Mouse (Mus musculus) cerebellum, adult 9-10 months (tissue): ENCODE results near the gene Ptpra.

ENCODE experiments used
- DNase-seq: peaks from one replicate; pipeline ENCODE4 v3.0.0; 2022

Ptpra gene

DNA sequence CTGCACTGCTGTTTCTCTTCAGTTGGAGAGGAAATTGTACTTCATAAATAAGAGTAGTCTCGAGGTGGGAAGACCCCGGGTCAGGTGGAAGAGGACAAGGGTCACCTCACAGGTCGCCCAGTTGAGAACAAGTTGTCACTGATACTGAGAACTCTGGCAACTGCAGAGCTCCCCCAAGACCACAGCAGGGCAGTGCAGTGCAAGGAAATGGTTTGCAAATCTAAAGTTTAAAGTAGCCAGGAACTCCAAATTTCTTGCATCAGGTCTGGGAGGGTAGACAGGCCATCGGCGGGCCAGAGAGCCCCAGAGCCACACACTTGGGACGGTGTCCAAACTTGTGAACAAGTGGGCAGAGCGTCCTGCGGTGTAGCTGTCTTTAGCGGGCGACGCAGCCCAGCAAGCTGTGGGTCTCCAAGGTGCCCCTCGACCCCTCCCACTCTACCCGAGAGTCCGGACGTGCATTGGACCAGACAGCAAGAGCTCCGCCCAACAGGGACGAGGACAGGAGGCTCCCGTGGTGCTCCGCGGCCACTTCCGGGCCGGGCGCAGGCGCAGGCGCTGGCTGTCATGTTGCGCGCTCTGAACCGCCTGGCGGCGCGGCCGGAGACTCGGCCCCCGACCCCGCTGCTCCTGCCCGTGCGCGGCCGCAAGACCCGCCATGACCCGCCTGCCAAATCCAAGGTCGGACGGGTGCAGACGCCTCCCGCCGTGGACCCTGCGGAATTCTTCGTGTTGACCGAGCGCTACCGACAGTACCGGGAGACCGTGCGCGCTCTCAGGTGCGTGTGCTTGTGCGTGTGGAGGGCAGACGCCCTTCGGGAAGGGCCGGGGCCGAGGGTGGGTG lies 113.4 kb downstream of the Ptpra start, which contains the start of gene Mrps26:
TSS of gene Mrps26 (plus strand) at position 531 of the 844 bp plus-strand sequence.
- DNase-seq = peak; percentile 91

DNA sequence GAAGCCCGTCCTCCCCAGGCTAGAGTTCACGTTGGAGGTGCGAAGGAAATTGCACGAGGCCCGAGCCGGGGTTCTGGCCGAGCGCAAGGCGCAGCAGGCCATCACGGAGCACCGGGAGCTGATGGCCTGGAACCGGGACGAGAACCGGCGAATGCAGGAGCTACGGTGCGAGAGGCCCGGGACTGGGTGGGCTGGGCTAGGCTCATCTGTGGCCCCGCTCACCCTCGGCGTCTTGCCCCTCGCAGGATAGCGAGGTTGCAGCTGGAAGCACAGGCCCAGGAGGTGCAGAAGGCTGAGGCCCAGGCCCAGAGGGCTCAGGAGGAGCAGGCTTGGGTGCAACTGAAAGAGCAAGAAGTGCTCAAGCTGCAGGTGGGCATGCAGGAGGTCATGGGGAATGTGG lies 114.0 kb downstream of the Ptpra start:
- DNase-seq = no peak

DNA sequence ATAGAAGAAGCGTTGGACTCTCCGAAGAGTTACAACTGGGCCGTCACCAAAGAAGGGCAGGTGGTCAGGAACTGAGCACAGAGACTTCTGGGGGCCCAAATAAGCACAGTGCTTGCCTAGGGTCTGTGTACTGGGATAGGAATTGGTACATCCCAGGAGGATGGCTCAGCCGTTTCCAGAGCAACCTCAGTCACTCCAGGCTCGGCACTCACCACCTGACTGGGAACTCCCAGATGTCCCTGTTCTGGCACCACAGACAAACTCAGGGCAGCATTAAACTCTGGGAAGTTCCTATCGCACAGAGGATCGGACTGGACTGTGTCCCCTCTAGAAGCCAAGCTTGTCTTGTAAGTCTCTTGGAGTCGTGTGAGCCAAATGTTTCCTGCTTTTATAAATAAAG lies 114.9 kb downstream of the Ptpra start:
- no peak for DNase-seq

DNA sequence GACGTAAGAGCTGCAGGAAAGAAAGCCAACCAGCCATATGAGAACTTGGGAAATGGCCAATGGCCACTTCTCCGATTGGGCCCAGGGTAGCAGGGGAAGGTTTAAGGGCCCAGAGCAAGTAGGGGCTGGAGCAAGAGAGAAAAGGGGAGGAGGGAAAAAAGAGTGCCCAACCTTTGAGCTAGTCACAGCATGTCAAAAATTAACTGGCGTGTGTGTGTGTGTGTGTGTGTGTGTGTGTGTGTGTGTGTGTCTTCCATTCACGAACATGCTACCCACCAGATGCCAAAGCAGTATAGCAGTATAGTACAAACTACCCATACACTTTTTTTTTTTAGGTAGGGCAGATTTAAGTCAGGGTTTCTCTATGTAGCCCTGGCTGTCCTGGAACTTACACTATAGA lies 118.8 kb downstream of the Ptpra start:
- DNase-seq = no peak

DNA sequence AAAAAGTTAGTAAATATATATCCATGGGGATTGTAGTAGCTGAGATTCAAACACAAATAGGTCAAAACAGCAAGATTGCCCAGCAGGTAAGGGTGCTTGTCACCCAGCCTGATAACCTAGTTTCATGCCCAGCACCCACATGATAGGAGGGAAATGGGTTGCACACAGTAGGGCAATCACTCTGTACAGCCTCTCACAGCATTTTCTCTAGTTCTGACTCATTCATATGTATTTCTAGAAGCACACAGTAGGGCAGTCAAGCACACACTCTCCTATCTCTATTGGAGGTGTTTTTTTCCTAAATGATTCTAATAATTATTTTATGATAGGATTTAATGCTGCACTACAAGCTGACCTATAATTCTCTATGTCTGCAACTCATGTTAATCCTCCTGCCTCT lies 119.8 kb downstream of the Ptpra start:
- no peak for DNase-seq

DNA sequence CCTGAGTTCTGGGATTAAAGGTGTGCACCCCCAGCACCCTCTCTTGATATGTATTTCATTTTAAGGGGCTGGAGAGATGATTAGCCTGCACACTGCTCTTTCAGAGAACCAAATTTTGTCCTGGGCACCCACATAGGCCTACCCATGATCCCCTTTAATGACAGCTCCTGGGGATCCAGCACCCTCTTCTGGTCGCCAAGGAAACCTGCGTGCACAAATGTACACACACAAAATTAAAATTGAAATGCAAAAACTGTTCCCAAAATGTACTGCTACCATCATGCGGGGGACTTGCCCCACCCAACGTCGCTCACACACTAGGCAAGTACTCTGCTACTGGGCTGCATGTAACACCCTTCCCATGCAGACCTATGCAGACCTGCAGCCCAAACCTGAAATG lies 124.9 kb downstream of the Ptpra start:
- no peak for DNase-seq

DNA sequence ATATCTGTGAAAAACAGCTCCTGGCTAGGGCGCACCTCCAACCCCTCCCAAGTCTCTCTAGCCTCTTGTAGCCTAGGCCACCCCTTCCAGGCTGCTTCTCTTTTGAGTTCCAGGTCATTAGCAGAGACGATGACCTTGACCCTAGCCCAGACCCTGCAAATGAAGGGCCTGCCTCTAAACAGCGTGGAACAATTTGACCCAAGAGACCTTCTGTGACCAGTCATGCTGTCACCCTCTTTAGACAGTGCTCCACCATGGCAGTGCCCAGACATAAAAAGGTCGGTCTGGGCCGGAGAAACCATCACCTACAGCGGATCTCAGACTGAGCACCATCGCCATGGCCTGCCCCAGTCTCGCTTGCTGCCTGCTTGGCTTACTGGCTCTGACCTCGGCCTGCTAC lies 125.8 kb downstream of the Ptpra start, which contains the start of gene Oxt:
TSS of gene Oxt (plus strand) at position 301 of the 400 bp plus-strand sequence.
- no peak for DNase-seq

DNA sequence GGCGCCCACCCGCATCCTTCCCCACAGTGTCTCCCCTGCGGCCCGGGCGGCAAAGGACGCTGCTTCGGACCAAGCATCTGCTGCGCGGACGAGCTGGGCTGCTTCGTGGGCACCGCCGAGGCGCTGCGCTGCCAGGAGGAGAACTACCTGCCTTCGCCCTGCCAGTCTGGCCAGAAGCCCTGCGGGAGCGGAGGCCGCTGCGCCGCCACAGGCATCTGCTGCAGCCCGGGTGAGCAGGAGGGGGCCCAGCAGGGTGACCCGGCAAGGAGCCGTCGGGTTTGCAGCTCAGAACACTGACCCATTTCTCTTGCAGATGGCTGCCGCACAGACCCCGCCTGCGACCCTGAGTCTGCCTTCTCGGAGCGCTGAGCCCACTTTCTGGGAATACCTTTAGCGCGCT lies 126.5 kb downstream of the Ptpra start:
- DNase-seq = peak; percentile 51

DNA sequence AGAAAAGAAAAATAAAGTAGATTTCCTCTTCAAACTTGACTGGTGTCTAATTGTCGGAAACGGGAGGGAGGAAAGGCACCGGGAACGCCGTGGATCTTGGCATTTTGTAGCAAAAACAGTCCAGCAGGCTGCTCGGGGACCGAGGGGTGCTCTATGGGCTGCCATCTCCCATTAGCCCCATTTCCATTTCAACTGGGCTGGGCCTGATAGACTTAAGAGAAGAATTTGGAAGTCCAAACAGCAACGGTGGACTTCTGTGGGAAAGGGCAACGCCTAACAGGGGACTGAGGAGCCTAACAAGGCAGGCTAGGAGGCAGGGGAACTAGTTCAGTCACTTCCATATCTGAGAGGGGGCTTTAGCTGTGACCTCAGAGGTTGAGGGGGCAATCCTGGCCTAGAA lies 126.9 kb downstream of the Ptpra start:
- DNase-seq = no peak

DNA sequence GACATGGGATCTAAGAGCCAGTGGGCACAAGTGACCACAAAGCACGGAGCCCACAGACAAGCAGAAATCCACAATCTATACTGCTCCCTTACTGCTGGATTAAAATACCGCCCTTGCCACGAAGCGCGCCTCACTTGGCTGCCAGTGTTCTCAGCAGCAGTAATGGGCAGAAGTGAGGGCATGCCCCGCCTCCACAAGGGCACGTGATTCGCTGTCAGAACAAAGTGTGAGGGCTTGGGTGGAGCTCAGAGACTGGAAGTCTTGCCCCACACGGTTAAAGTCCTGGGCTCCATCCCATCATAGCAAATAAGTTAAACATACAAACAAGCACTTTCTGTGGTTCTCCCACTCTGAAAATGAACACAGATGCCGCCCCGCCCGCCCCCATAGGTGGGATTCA lies 127.6 kb downstream of the Ptpra start:
- no peak for DNase-seq

DNA sequence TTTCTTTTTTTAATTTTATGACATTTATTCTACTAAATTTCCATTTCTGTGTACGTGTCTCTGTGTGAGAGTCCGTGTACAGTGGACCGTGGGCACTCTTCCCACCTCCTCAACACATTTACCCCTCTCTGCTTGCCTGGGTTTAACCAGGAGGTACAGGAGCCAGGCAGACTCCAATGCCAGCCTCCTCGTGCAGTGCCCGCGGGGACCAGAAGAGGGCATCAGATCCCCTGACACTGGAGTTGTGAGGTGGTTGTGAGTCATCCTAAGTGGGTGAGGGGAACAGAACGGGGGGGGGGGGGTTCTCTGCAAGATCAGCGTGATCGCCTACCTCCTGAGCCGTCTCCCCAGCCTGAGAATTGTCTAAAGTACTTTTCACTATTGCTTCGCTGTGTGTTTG lies 128.1 kb downstream of the Ptpra start:
- peak; percentile 75 for DNase-seq

DNA sequence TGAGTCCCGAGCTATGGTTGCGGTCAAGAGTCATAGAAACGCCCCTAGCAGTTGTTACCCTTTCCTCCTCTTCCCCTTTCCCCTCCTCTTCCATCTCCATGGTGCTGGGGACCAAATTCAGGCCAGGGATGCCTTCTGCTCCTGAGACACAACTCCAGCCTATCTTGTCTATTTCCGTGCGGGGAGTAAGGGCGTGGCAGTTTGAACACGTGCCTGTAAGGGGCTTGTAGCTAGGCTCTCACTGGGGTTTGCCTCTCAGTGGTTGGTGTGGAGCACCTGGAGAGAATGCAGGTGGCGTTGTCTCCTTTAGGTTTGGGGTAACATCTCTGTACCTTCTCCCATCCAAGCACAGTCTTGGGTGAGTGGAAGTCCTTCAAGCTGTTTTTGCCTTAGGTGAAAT lies 129.7 kb downstream of the Ptpra start:
- no peak for DNase-seq

DNA sequence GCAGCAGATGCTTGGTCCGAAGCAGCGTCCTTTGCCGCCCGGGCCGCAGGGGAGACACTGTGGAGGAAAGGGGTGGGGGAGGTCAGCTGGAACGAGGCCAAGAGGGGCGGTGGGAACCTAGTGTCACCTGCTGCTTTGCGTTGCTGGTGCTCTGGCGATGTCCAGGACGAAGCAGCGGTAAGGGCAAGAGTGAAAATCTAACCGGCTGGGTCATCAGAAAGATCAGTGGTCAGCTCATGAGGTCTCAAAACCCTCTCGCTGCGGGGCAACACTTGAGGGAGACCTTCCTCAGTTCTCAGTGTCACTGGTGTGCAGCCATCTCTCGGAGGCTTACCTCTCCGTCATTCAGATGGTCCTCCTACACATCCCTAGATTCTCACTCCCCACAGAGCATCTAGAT lies 131.1 kb downstream of the Ptpra start:
- no peak for DNase-seq

DNA sequence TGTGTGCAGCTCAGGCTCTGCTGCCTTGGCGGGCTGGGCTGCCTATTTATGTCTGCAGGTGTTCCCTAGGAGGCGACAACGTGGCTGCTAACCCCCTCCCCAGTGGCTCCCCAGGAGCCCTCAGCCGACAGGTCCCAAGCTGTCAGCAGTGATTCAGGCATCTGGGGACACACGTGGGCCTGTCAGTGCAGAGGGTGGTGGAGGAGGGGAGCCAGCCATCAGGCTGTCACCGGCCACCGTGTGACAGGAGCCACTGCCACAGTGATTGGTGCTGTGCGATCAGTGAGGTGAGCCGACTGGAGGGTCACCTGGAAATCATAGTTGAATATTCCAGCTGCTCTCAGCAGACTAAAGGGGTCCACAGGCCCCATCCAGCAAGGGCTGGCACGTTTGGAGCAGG lies 132.5 kb downstream of the Ptpra start, which contains the start of gene Avp:
TSS of gene Avp (minus strand) at position 3 of the 400 bp plus-strand sequence.
- no peak for DNase-seq

DNA sequence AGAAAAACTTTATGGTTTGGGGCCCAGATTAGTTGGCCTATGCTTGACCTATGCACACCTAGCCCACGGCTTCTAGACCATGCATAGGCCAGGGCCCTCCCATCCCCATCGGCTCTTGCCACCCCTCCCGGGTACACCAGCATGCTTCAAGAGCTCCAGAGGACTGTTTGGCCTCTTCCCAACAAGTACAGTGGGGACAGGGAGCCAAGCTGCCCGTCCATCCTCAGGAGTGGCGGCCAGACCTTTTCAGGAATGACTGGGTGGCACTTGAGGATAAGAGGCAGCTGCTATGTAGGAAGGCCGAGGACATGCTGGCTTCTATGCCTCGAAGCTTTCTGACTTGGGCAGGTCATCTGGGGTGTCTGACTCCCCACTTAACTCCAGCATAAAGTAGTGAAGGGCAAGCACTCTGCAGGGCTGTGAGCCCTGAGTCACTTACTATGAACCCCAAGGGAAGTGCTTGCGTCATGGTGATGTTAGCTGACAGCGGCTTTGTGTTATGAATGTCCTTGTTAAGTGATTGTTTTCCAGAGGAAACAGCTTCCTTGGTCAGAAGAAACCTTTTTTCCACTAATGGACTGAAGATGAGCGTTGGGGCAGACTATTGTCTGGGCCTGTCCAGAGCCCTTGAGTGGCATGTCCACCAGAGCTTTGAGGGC lies 134.0 kb downstream of the Ptpra start:
- no peak for DNase-seq

DNA sequence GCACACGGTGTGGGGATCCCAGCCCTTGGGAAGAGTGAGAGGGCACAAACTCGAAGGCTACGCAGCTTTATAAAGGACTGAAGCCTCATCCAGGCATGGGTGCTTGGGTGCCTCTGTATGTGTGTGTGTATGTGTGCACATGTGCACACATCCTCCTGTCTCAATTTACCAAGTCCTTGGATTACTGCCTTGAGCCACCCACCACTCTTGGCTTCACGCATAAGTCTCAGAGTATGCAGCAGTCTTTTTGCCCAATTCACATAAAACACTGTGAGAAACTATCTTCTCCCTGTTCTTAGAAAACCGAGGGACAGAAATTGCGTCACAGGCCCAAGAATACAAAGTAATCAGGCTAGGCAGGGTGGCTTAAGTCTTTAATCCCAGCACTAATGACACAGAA lies 135.9 kb downstream of the Ptpra start:
- DNase-seq = no peak

DNA sequence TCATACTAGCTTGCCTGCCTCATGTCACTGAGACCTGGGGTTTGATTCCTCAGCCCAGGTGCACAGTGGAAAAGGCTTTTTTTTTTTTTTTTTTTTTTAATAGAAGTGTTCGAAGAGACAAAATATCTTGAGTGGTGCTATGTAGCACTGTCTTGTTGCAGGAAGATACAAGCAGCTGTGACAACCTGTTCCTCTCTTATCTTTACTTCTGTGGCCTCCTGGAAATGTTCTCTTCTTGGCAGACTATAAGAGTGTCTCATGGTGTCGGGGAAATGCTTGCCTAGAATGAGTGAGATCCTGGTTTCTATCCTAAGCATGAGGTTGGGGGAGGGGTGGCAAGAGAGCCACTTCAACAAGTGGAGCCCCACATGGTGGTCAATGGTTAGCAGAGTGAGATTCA lies 138.3 kb downstream of the Ptpra start:
- no peak for DNase-seq

DNA sequence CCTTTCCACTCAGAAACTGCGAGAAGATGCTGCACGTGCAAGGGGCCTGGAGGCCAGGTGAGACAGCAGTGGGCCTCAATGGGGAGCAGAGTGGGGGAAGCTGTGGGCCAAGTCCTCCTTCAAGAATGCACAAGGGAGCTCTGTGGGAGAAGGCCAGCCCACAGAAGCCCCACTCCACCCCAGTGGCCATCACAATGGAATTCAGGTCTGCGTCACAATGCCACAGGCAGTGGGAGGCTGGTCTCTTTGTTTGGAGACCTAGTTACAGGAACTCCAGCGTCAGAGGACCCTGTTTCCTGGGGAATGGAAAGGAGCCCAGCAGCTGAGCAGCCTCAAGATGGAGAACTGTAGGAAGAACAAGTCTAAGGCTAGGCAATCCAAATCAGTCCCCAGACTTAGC lies 139.1 kb downstream of the Ptpra start:
- no peak for DNase-seq

DNA sequence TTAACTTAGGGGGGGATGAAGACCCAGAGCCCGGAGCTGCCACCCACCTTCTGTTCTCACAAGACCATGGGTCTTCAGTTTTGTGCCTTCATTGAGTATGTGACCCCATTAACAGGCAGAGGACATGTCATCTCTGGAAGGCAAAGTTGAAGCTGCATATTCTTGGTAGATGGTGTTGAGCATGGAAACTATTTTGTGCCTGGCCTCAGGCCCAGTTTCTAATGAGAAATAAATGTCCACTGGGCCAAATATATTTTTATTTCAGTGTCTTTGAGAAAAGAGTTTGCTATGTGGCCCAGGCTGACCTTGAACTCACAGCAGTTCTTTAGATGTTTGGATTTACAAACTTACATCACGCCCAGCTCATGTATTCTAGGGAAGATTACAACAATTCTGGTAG lies 139.7 kb downstream of the Ptpra start:
- no peak for DNase-seq

DNA sequence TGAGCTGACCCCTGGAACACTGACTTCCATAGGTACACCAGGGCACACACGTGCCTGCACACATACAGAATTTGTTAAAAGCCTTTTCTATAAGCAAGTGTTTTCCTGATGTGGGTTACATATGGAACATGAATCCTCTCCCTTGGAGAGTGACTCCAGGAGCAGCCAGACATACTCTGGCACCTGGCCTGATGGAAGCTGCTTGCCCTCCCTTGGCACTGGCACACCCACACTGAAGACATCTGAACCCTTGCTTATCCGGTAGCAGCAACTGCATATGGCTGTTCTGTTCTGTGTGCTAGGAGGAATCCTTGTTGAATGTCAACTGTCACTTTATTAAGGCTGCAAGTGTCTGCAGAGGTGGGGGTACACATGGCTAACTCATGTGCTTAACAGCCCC lies 140.9 kb downstream of the Ptpra start:
- no peak for DNase-seq

DNA sequence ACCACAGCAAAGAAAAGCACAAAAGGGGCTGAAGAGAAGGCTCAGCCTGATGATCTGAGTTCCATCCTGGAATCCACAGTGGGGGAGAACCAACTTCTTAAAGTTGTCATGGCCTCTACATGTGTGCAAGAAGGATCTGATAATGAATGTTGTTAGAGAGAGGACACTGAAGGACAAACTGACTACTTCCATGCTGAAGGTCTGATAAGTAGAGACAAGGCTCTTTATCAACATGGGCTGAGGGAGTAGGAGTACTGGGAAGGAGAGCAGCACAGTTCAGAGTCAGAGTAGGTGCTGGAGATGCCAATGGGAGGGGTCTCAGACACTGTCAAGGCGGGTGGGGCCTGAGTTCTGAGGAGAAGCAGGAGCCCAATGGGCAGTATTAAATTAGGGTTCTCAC lies 145.5 kb downstream of the Ptpra start:
- DNase-seq = no peak

DNA sequence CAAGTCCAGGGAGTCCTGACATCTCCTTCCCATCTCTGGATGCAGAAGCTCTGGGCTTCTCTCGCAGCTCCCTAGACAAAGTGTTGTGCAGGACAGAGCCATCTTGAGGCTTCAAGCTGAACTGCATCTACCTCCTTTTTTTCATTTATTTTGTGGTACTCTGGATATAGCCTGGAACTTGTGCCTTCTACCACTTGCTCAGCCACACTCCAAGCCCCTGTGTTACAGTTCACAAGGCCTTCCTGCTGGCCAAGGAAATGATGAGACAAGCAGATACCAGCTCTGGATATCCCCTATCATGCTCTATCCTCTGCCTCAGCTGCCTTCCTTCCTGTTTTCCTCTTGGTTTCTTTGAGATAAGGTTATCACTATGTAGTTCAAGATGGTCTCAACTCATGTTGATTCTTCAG lies 147.5 kb downstream of the Ptpra start:
- peak; percentile 57 for DNase-seq

DNA sequence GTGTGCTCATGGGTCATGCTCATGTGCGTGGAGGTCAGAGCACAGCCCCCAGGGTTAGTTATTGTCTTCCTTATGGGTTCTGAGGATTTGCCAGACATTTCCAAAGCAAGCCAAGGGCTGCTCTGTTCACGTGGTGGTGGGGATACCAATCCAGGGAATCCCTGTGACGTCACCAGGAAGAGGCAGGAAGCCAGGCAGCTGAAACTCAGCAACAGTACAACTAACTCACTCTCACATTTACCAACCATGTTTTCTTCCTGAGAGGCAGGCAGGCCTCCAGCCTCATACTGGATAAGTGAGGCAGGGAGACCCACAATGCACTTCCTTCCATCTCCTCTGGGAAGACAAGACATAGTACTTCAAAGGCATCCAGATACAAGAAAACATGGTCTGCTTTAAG lies 148.3 kb downstream of the Ptpra start:
- no peak for DNase-seq

DNA sequence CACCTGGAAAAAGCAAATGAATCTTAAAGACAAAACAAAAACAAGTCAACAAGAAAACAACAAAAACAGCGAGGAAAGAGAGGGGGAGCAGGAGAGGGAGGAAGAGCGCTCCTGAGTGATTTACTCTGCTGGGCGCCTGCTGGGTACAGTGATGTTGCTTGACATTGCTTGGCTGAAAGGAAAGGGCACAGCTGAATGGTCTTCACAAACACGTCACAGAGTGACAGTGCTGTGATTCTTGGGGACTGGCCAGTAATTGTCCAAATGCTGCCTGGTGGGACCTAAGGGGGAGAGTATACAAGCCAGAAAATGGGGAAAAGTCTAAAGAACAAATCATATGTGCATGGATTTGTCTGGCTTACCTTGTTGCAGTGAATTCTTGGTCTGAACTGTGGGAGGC lies 152.1 kb downstream of the Ptpra start:
- DNase-seq = no peak
